ENCODE assay signal across 14 mouse cellular contexts in genomic region chr12:95744307-95744706, GRCm38 (mm10). TPM values are rescaled to one million over a fixed set of nuclear protein-coding genes. Genes with fewer than 3 reads are reported as not detected.
A peak's percentile ranks its signal among the peaks of the same experiment; 100 is the strongest.
DNase-seq lines count a peak whose midpoint lies in the region; ATAC-seq and TF ChIP-seq lines count a peak whose summit lies in the region.
"Had no signal": no experiment of that assay in that cellular context is flagged by ENCODE, and none has a peak within 500 bp of the region (broad histone marks: within the 10 kb centered on the region; RNA-seq: fewer than 3 reads in every experiment).

No protein-coding gene starts in this region.

- H3K27ac ChIP-seq in heart, embryonic 14.5 days (replicated peaks in 1 of 2; ENCODE audit: control insufficient read depth in 1 of 2, insufficient read depth in 1 of 2, low read depth in 2 of 2, low read length in 2 of 2) = peak overlapping the region; percentile 36 to 39; a peak in 2 of 4 replicates
- H3K27ac ChIP-seq in lung, embryonic 14.5 days (ENCODE audit: low read depth) = peak overlapping the region; percentile 13; the same call in 1 of the 2 replicates
- H3K27ac ChIP-seq in forebrain, embryonic 16.5 days (ENCODE audit: low read length) = no peak overlapping the region
- H3K27ac ChIP-seq in midbrain, embryonic 14.5 days (replicated peaks; ENCODE audit: low read depth, low read length) = no peak overlapping the region
- no peak overlapping the region for H3K27ac ChIP-seq in intestine, embryonic 15.5 days
- H3K27ac ChIP-seq: stomach, postnatal 0 days had no signal

- peaks cover 5 to 29% of the 10 kb centered on the region in 2 experiments for H3K4me1 ChIP-seq in heart, embryonic 14.5 days (ENCODE audit: control insufficient read depth in 2 of 2, insufficient read depth in 2 of 2, low read length in 2 of 2)
- H3K4me1 ChIP-seq in lung, embryonic 14.5 days (ENCODE audit: insufficient read depth) = 0 out of 2 replicates have a peak, but pooled peaks cover 6% of the 10 kb centered on the region
- H3K4me1 ChIP-seq in forebrain, embryonic 16.5 days (replicated peaks; ENCODE audit: control insufficient read depth, insufficient read depth, low read length) = peaks cover 5% of the 10 kb centered on the region
- no peaks in the 10 kb centered on the region for H3K4me1 ChIP-seq in midbrain, embryonic 14.5 days (ENCODE audit: control insufficient read depth, insufficient read depth, low read length)
- 0 out of 2 replicates have a peak, but pooled peaks cover 2% of the 10 kb centered on the region for H3K4me1 ChIP-seq in intestine, embryonic 15.5 days (replicated peaks)

- no peak for TF ChIP-seq CTCF in lung, embryonic 14.5 days (IDR thresholded peaks at IDR 0.05; ENCODE audit: low read depth)

- no peaks in the 10 kb centered on the region for H3K27me3 ChIP-seq in heart, embryonic 14.5 days (ENCODE audit: control insufficient read depth, insufficient read depth, low read length)
- no peaks in the 10 kb centered on the region for H3K27me3 ChIP-seq in lung, embryonic 14.5 days (ENCODE audit: insufficient read depth, low read length)
- no peaks in the 10 kb centered on the region for H3K27me3 ChIP-seq in forebrain, embryonic 16.5 days (replicated peaks; ENCODE audit: control insufficient read depth, insufficient read depth, low read length)
- no peaks in the 10 kb centered on the region for H3K27me3 ChIP-seq in midbrain, embryonic 14.5 days (ENCODE audit: control insufficient read depth, insufficient read depth, low read length)
- H3K27me3 ChIP-seq in intestine, embryonic 15.5 days (replicated peaks) = no peaks in the 10 kb centered on the region

- H3K36me3 ChIP-seq in heart, embryonic 14.5 days (ENCODE audit: control insufficient read depth, insufficient read depth, low read length) = peaks cover 7% of the 10 kb centered on the region; the same call in 1 of the 2 replicates
- H3K36me3 ChIP-seq in lung, embryonic 14.5 days (ENCODE audit: insufficient read depth) = no peaks in the 10 kb centered on the region
- H3K36me3 ChIP-seq in forebrain, embryonic 16.5 days (ENCODE audit: control insufficient read depth, insufficient read depth) = no peaks in the 10 kb centered on the region
- H3K36me3 ChIP-seq in midbrain, embryonic 14.5 days (ENCODE audit: control insufficient read depth, insufficient read depth, low read length) = no peaks in the 10 kb centered on the region
- H3K36me3 ChIP-seq in intestine, embryonic 15.5 days = no peaks in the 10 kb centered on the region

- no peak overlapping the region for H3K4me3 ChIP-seq in heart, embryonic 14.5 days (ENCODE audit: control insufficient read depth in 1 of 2, insufficient read depth in 1 of 2, low read depth in 1 of 2, low read length in 2 of 2)
- H3K4me3 ChIP-seq in lung, embryonic 14.5 days (ENCODE audit: low read depth, low read length) = no peak overlapping the region
- H3K4me3 ChIP-seq in forebrain, embryonic 16.5 days (replicated peaks; ENCODE audit: low read length) = no peak overlapping the region
- H3K4me3 ChIP-seq in midbrain, embryonic 14.5 days (replicated peaks; ENCODE audit: low read depth, low read length) = no peak overlapping the region
- no peak overlapping the region for H3K4me3 ChIP-seq in intestine, embryonic 15.5 days (replicated peaks)
- H3K4me3 ChIP-seq: myocyte had no signal

- ATAC-seq in heart, embryonic 14.5 days (ENCODE audit: insufficient number of reproducible peaks, insufficient read depth, low FRiP score, low read depth) = no peak
- ATAC-seq in lung, embryonic 14.5 days (ENCODE audit: insufficient read depth) = peak; percentile 71
- ATAC-seq in forebrain, embryonic 16.5 days = peak; percentile 39; the same call in 1 of the 2 replicates
- ATAC-seq in midbrain, embryonic 14.5 days (ENCODE audit: low FRiP score, low TSS enrichment) = no peak
- no peak for ATAC-seq in intestine, embryonic 15.5 days
- no peak for ATAC-seq in inflammation-experienced regulatory T-cells, adult 6 months

- WGBS in heart, embryonic 14.5 days = 43% methylated on average over 4 of the region's 4 CpGs
- WGBS in lung, embryonic 14.5 days = 56% methylated on average over 4 of the region's 4 CpGs
- 59% methylated on average over 4 of the region's 4 CpGs for WGBS in forebrain, embryonic 16.5 days
- 60% methylated on average over 4 of the region's 4 CpGs for WGBS in midbrain, embryonic 14.5 days
- WGBS in intestine, embryonic 15.5 days = 58% methylated on average over 4 of the region's 4 CpGs

- no peak overlapping the region; the same call in 1 of the 2 replicates for H3K9ac ChIP-seq in heart, embryonic 14.5 days (ENCODE audit: low read length)
- H3K9ac ChIP-seq in lung, embryonic 14.5 days = no peak overlapping the region
- no peak overlapping the region for H3K9ac ChIP-seq in forebrain, embryonic 16.5 days (replicated peaks; ENCODE audit: low read depth, low read length)
- no peak overlapping the region for H3K9ac ChIP-seq in midbrain, embryonic 14.5 days (replicated peaks; ENCODE audit: low read length)
- no peak overlapping the region for H3K9ac ChIP-seq in intestine, embryonic 15.5 days

- H3K4me2 ChIP-seq in heart, embryonic 14.5 days (ENCODE audit: low read length) = peak overlapping the region; percentile 16; the same call in 1 of the 2 replicates
- no peak overlapping the region for H3K4me2 ChIP-seq in lung, embryonic 14.5 days
- no peak overlapping the region for H3K4me2 ChIP-seq in forebrain, embryonic 16.5 days (ENCODE audit: low read length)
- no peak overlapping the region for H3K4me2 ChIP-seq in midbrain, embryonic 14.5 days (ENCODE audit: low read length)
- no peak overlapping the region for H3K4me2 ChIP-seq in intestine, embryonic 15.5 days (replicated peaks)

- no peaks in the 10 kb centered on the region for H3K9me3 ChIP-seq in heart, embryonic 14.5 days (ENCODE audit: control insufficient read depth, low read length)
- no peaks in the 10 kb centered on the region for H3K9me3 ChIP-seq in lung, embryonic 14.5 days (ENCODE audit: low read depth, low read length)
- no peaks in the 10 kb centered on the region for H3K9me3 ChIP-seq in forebrain, embryonic 16.5 days (ENCODE audit: control insufficient read depth, low read length)
- no peaks in the 10 kb centered on the region for H3K9me3 ChIP-seq in midbrain, embryonic 14.5 days (ENCODE audit: control insufficient read depth, low read length)
- H3K9me3 ChIP-seq in intestine, embryonic 15.5 days = no peaks in the 10 kb centered on the region

- DNase-seq in heart, adult 9 months (ENCODE audit: low spot score in 2 of 2) = no peak
- DNase-seq in lung, embryonic 14.5 days = peak; percentile 15
- DNase-seq in lung, postnatal 25 days (ENCODE audit: low spot score) = no peak
- peak; percentile 23 for DNase-seq in midbrain, embryonic 14.5 days
- DNase-seq: adrenal gland, postnatal 10 days; cerebellum, adult 11-12 months; liver; lung, postnatal 14 days had no signal

RNA-seq across cellular contexts. Expression of gene Flrt2, which starts 52.3 kb away (rescaled TPM):
- polyA plus RNA-seq in heart, embryonic 14.5 days (2014; fragmentation: Nextera tagmentation; extraction: Ambion mirVana) = 31.4 and 32.7 TPM in 2 replicates
- polyA plus RNA-seq in lung, embryonic 14.5 days (2014; fragmentation: Nextera tagmentation; extraction: Ambion mirVana) = 14.1 and 15.6 TPM in 2 replicates
- polyA plus RNA-seq in forebrain, embryonic 16.5 days (2015; fragmentation: Nextera tagmentation; extraction: Ambion mirVana) = 36.3 and 43.9 TPM in 2 replicates
- polyA plus RNA-seq in midbrain, embryonic 14.5 days (2014; fragmentation: Nextera tagmentation; extraction: Ambion mirVana) = 24.2 and 32.2 TPM in 2 replicates
- 17.5 and 19.5 TPM in 2 replicates for polyA plus RNA-seq in intestine, embryonic 15.5 days (2015; fragmentation: Nextera tagmentation; extraction: Ambion mirVana)
- under 1 TPM in 2 of 3 experiments, not detected in 1; 0.12 to 0.13 TPM for polyA plus RNA-seq in inflammation-experienced regulatory T-cells, adult 6 months (2017; shearing (Covaris generic))

Comparison
In these comparisons a context has a peak if more than half of its experiments do, and no peak if none do; other contexts are left out.
1. DNase-seq: peak in lung, embryonic 14.5 days (single experiment) and midbrain, embryonic 14.5 days (single experiment); none in heart, adult 9 months (0 of 2) and lung, postnatal 25 days (single experiment).
2. ATAC-seq: peak in lung, embryonic 14.5 days (single experiment) and forebrain, embryonic 16.5 days (single experiment); none in heart, embryonic 14.5 days (single experiment), midbrain, embryonic 14.5 days (single experiment), intestine, embryonic 15.5 days (single experiment) and inflammation-experienced regulatory T-cells, adult 6 months (single experiment).
3. H3K27ac ChIP-seq: peak in heart, embryonic 14.5 days (2 of 2) and lung, embryonic 14.5 days (single experiment); none in forebrain, embryonic 16.5 days (single experiment), midbrain, embryonic 14.5 days (single experiment) and intestine, embryonic 15.5 days (single experiment).
4. RNA of gene Flrt2, which starts 52.3 kb away (polyA plus RNA-seq): 36.3 to 43.9 TPM in forebrain, embryonic 16.5 days, 31.4 to 32.7 TPM in heart, embryonic 14.5 days, 24.2 to 32.2 TPM in midbrain, embryonic 14.5 days, 17.5 to 19.5 TPM in intestine, embryonic 15.5 days and 14.1 to 15.6 TPM in lung, embryonic 14.5 days; 0.12 to 0.13 TPM in inflammation-experienced regulatory T-cells, adult 6 months; every median in the first group is over 10 times any median in the second.